Mouse (Mus musculus) adrenal gland, adult 8-10 months (tissue): ENCODE measurements at regions not wholly inside any gene's neighbourhood (a gene's known extent, or its start where the extent isn't known, plus 50 kb on each side); places are given as distances from the start of the nearest gene placed in this dataset.

Experiments
- DNase-seq: peaks from one replicate; pipeline ENCODE4 v3.0.0; 2022

GRCm38 (mm10) chr17:50442062-50442461, 67.1 kb upstream of the Plcl2 start:
- no peak for DNase-seq

- no peak for DNase-seq
Measured at GRCm38 (mm10) chr17:50442905-50443304, 66.3 kb upstream of the Plcl2 start.

DNA sequence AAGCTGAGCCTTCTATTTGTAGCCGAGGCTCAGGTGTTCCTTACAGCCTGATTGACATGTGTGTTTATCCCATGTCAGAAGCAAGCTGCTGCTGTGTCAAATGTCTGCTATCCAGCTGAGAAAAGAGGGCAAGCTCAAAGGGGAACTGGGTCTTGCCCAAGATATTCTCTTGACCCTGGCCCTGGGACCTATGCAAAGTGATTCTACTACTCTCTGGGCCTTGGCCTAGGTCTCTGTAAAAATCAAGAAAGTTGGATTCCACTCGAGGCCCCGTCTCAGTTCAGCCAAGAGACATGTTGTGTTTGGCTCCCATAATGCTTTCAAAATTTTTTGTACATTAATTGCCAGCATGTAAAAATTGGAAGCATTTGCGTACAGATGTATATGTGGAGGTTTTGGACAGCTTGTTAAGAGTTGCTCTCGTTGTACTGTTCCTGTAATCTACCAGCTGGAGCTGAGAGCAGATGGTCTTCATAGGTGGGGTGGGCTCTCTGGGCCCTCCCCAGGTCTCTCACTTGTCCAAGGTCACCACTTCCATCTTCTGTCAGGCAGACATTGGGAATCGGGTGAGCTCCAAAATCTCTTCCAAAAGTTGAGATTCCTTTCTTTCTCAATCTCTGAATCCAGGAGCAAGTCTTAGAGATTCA, 65.7 kb upstream of the Plcl2 start:
- DNase-seq, result no peak

DNA sequence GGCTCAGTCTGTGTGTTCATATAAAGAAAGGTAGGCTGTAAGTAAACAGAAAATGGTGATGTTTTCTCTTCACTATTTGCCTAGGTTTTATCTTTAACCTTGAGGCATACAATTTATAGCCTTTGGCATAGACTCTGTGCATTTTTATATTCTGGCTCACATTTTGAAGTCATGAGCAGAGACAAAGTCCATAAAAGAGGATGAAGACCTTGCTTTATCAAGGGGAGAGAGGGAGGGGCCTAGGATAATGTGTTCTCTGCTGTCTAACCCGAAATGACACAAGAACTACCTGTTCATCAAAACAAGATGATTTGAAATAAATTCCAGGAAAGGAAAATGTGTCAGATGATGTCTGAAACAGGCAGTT, 65.2 kb upstream of the Plcl2 start:
- no peak for DNase-seq

GRCm38 (mm10) chr17:50448693-50449092, 60.5 kb upstream of the Plcl2 start:
- no peak for DNase-seq

DNA sequence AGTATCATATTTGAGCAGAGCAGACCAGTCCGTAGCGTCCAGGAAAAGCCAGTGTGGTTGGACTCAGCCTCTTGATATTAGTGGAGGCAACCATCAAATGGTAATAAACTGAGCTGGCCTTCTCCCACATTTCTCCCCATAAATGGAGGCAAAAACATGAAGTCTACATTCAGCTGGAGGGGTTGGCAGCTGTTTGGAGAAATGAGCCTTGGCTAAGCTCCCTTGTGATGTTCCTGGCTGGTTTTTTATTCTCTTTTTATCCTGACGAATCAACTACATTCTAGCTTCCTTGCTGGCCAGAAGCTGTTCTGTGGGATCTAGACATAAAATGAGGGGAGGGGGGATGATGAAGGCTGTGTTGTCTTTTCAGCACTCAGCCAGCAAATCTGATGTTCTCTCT, 57.6 kb upstream of the Plcl2 start:
- DNase-seq, result no peak

- DNase-seq, result no peak
Measured at GRCm38 (mm10) chr17:50453524-50453923, 55.7 kb upstream of the Plcl2 start.

- no peak for DNase-seq
Measured at GRCm38 (mm10) chr17:50453956-50454355, 55.2 kb upstream of the Plcl2 start.

DNA sequence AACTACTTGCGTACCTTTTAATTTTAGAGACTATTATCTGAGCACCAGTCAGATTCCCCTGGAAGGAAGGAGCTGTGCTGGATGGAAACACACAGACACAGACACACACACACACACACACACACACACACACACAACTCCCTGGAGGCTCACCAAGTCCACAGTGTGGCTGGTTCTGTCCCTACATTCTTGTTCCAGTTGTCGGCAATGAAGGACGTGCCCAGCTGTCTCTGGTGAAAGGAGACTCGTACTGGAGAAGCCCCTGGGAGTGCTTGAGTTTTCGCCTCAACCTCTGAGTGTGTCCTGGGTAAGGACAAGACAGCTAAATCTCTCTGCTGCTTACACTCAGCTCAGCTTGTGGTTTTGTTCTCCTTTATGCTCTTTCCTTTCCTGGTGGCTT, 54.3 kb upstream of the Plcl2 start:
- no peak for DNase-seq

DNA sequence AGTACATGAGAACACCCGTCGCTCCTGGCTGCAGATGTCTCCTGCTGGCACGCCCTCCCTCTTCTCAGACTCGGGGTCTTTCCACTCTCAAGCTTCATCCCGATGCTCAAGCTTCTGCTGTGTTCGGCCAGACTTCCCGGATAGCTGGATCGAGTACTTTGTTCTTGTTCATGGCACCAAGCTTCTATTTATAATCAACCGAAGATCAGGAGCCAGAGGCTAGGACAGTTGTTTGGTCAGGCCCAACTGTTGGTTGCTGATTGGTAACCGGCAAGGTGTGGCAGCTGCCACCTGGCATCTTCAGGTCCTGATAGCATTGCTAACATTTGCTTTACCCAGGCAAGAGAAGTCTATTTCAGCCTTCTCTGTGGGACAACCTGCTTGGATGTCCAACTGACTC, 53.5 kb upstream of the Plcl2 start:
- no peak for DNase-seq

DNA sequence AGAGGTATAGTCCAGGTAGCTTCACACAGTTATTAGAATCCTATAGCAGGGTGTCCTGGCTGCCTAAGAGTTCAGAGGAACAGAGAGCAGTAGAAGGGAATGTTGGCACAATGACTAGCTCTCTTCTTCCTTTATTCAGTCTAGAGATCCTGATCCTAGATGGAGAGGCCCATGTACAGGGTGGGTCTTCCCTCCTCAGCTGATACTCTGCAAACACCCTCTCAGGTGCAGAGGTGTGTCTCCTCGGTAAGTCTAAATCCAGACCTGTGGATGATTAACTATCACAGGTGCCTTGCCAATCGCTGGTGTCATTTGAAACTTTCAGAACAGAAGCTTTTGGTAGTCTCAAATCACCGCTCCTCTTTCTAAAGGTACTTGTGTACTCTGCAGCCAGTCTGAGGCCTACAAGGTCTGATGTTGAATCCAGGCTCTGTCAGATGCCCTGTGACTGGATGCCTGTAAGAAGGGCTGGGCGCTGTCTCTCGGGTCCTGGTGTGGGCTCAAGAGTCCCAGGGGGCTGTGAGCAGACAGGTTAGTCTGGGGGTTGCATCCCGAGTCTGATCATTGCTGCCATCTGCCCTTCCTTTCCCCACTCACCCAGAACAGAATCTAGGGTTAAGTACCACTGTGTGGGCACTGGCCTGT, 52.0 kb upstream of the Plcl2 start:
- DNase-seq, result no peak

DNA sequence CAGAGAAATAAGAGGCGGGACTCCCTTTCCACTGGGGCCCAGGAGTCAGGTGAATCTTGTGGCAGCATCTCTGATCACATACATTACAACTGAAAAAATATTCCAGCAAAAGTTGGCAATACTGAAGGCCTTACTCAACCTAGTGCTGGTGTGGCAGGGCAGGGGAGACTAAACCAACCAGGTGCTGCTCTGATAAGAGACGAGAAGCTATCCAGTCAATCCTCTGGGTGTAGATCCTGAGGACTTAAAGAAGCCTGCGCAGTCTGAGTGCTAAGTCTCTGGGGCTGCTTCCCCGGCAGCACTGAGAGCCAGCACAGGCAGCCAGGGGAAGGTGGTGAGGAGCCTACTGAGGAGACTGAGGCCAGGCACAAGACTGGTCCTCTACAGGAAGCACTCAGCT, 51.0 kb upstream of the Plcl2 start:
- no peak for DNase-seq
